Mouse (Mus musculus): Measurements from ENCODE around the gene Nvl.

- TF ChIP-seq TAL1 (IDR thresholded peaks at IDR 0.05; ENCODE audit: low read length) (no peak), GATA1 (IDR thresholded peaks at IDR 0.05; ENCODE audit: low read length) (no peak)
Measured at GRCm38 (mm10) chr1:181064648-181065047, 79.4 kb downstream of the Nvl start.

Data from erythroblast, embryonic 14.5 days (primary cell).